Mouse (Mus musculus) stomach, postnatal 0 days (tissue): Measurements from ENCODE around the gene Tmem161b.

Experiments
- CTCF ChIP-seq: IDR thresholded peaks from 2 replicates; pipeline ENCODE4 v1.5.1; 2016; ENCODE audit warnings: antibody characterized with exemption, low read depth, mild to moderate bottlenecking, moderate library complexity
- EP300 ChIP-seq: optimal IDR thresholded peaks from 2 replicates; pipeline ENCODE3; 2016; ENCODE audit warnings: antibody characterized with exemption

DNA sequence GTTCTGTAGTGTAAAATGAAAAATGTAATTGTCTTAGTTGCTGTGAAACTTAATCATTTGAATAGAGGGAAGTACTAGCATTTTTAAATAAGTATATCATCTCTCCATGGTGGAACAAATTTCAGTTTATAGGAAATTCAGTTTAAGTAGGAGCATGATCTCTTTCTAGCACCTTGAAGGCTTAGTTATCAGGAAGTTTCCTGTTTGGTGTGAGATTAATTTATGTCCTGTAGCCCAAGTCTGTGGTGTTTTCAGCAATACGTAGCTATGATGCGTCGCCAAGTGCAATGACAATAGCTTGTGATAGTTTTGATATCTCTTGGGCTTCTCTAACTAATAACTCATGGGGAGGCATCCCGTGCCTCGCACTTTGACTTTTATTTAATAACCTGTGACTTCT, 54.1 kb downstream of the Tmem161b start:
- TF ChIP-seq CTCF (no peak), EP300 (no peak)
